11 mouse cellular contexts compared by ENCODE assay signal in the genomic region with DNA sequence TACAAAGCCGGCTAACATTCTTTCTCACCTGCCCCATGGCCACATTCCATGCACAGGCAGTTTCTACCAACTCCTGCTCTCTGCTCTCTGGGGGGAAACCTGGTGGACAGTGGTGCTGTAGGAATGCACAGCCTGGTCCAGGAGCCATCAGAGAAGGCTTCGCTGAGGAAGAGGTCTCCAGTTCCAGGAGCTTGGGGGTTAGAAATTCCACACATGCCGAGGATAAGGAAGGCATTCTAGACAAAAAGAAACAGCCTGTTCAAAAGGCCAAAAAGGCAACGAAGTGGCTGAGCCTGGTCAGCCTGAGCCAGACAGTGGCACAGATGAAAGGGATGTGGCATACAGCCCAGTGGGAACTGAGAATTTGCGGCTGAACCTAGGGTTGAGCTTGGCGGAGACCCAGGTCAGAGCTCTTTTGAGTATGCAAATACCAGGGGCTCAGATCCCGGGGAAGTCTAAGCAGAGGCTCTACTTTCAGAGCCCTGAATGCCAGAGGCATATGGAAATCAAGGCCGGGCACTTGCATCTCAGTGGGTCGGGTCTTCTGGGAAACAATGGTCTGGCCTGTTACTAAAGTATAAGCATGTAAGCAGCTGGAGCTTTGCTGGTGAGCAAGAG. TPM values are rescaled to one million over a fixed set of nuclear protein-coding genes. Genes with fewer than 3 reads are reported as not detected.
A peak's percentile ranks its signal among the peaks of the same experiment; 100 is the strongest.
DNase-seq lines count a peak whose midpoint lies in the region; ATAC-seq and TF ChIP-seq lines count a peak whose summit lies in the region.
"Had no signal": no experiment of that assay in that cellular context is flagged by ENCODE, and none has a peak within 500 bp of the region (broad histone marks: within the 10 kb centered on the region; RNA-seq: fewer than 3 reads in every experiment).

No protein-coding gene starts in this region.

- no peak for TF ChIP-seq CTCF in gastrocnemius, adult 2 months (IDR thresholded peaks at IDR 0.05)
- no peak for TF ChIP-seq CTCF in thymus, adult 2 months (IDR thresholded peaks at IDR 0.05; ENCODE audit: borderline replicate concordance, control insufficient read depth, extremely low read depth, insufficient read depth, low read length, poor library complexity)

- intact Hi-C loops in gastrocnemius, postnatal 14 days (cut with DNase I; ENCODE audit: low total_unique reads), result loop anchor here (10.0 kb wide), 1 partner anchor 445 kb away; no protein-coding TSS in a partner anchor
- intact Hi-C loops in gastrocnemius, adult 2 months (cut with DNase I), result loop anchor here (10.0 kb wide), 1 partner anchor 225 kb away; the partner anchor contains the start of gene Mylk2
- intact Hi-C loops in heart, postnatal 10 days (cut with DNase I), result no loop called here

- no peak overlapping the region for H3K4me3 ChIP-seq in gastrocnemius, adult 2 months
- H3K4me3 ChIP-seq in midbrain, embryonic 11.5 days (ENCODE audit: low read depth, low read length), result no peak overlapping the region
- no peak overlapping the region for H3K4me3 ChIP-seq in thymus, adult 2 months (ENCODE audit: control insufficient read depth, insufficient read depth, low read length)
- H3K4me3 ChIP-seq: limb, embryonic 13.5 days; stomach, embryonic 15.5 days had no signal

- peak; percentile 14 for DNase-seq in gastrocnemius, postnatal 14 days
- DNase-seq in gastrocnemius, adult 2 months, result no peak
- DNase-seq in urinary bladder, postnatal 14 days (ENCODE audit: low spot score), result peak; percentile 13
- no peak for DNase-seq in urinary bladder, postnatal 10 days (ENCODE audit: low spot score)
- peak; percentile 61 to 79 for DNase-seq in heart, postnatal 10 days
- DNase-seq in midbrain, embryonic 11.5 days (ENCODE audit: low spot score, missing footprints), result peak; percentile 88
- DNase-seq in thymus, adult 2 months, result no peak
- DNase-seq in cerebellum, adult 9-11 months, result no peak

- no peak for TF ChIP-seq POLR2A in thymus, adult 2 months (IDR thresholded peaks at IDR 0.05; ENCODE audit: control insufficient read depth, extremely low read depth, insufficient read depth, low read length, poor library complexity)

- 9% methylated on average over 9 of the region's 9 CpGs for WGBS in midbrain, embryonic 11.5 days
- WGBS in thymus, adult 2 months, result 61% methylated on average over 9 of the region's 9 CpGs

- H3K4me1 ChIP-seq in midbrain, embryonic 11.5 days (ENCODE audit: control insufficient read depth, insufficient read depth, low read length), result peaks cover 6% of the 10 kb centered on the region; the same call in 1 of the 2 replicates
- H3K4me1 ChIP-seq in thymus, adult 2 months (replicated peaks; ENCODE audit: control insufficient read depth, insufficient read depth, low read length), result no peaks in the 10 kb centered on the region
- H3K4me1 ChIP-seq: limb, embryonic 13.5 days; stomach, embryonic 15.5 days had no signal

- H3K9me3 ChIP-seq in midbrain, embryonic 11.5 days (ENCODE audit: control insufficient read depth, low read length), result no peaks in the 10 kb centered on the region
- H3K9me3 ChIP-seq: G1E; limb, embryonic 13.5 days; stomach, embryonic 15.5 days had no signal

- H3K9ac ChIP-seq in midbrain, embryonic 11.5 days (ENCODE audit: low read length), result no peak overlapping the region
- H3K9ac ChIP-seq: limb, embryonic 13.5 days; stomach, embryonic 15.5 days had no signal

- H3K36me3 ChIP-seq in midbrain, embryonic 11.5 days (ENCODE audit: control insufficient read depth, insufficient read depth, low read length), result no peaks in the 10 kb centered on the region
- no peaks in the 10 kb centered on the region for H3K36me3 ChIP-seq in thymus, adult 2 months (ENCODE audit: control insufficient read depth, insufficient read depth, low read length)
- H3K36me3 ChIP-seq: G1E; limb, embryonic 13.5 days; stomach, embryonic 15.5 days had no signal

- no peak overlapping the region for H3K4me2 ChIP-seq in midbrain, embryonic 11.5 days
- H3K4me2 ChIP-seq: limb, embryonic 13.5 days; stomach, embryonic 15.5 days had no signal

- ATAC-seq in midbrain, embryonic 11.5 days (ENCODE audit: low FRiP score), result peak; percentile 66; the same call in 1 of the 2 replicates

- no peak overlapping the region for H3K27ac ChIP-seq in gastrocnemius, adult 2 months
- no peak overlapping the region for H3K27ac ChIP-seq in midbrain, embryonic 11.5 days (ENCODE audit: low read depth, low read length)
- no peak overlapping the region for H3K27ac ChIP-seq in thymus, adult 2 months (ENCODE audit: control insufficient read depth, insufficient read depth, low read length)
- H3K27ac ChIP-seq: limb, embryonic 13.5 days; stomach, embryonic 15.5 days had no signal

- no peaks in the 10 kb centered on the region for H3K27me3 ChIP-seq in midbrain, embryonic 11.5 days (ENCODE audit: control insufficient read depth, insufficient read depth, low read length)
- no peaks in the 10 kb centered on the region for H3K27me3 ChIP-seq in thymus, adult 2 months (ENCODE audit: control insufficient read depth, insufficient read depth, low read length)
- H3K27me3 ChIP-seq: stomach, embryonic 15.5 days had no signal

RNA-seq across cellular contexts. Expression of gene Tm9sf4, which starts 21.0 kb away (rescaled TPM):
- 10 to 100 TPM; 38.2 to 41.7 TPM for total RNA-seq in gastrocnemius, postnatal 14 days (2021)
- total RNA-seq in gastrocnemius, adult 2 months (2021), result 10 to 100 TPM; 30.6 to 41.1 TPM
- total RNA-seq in heart, postnatal 10 days (2021), result 10 to 100 TPM; 66.4 to 69.6 TPM
- 80.9 and 85.9 TPM in 2 replicates for polyA plus RNA-seq in midbrain, embryonic 11.5 days (2014; fragmentation: Nextera tagmentation; extraction: Ambion mirVana)
- 42.5 and 43.9 TPM in 2 replicates for polyA plus RNA-seq in thymus, adult 2 months (2012; rRNA removed)

RNA-seq across cellular contexts. Expression of gene Hck, which starts 31.8 kb away (rescaled TPM):
- total RNA-seq in gastrocnemius, postnatal 14 days (2021), result under 1 TPM; 0.60 to 0.76 TPM
- under 1 TPM; 0.20 to 0.45 TPM for total RNA-seq in gastrocnemius, adult 2 months (2021)
- total RNA-seq in heart, postnatal 10 days (2021), result 1 to 10 TPM; 1.0 to 1.2 TPM
- polyA plus RNA-seq in midbrain, embryonic 11.5 days (2014; fragmentation: Nextera tagmentation; extraction: Ambion mirVana), result 2.4 and 2.5 TPM in 2 replicates
- polyA plus RNA-seq in thymus, adult 2 months (2012; rRNA removed), result 14.6 and 22.1 TPM in 2 replicates
- polyA plus RNA-seq: G1E had no signal

Comparison
In these comparisons a context has a peak if more than half of its experiments do, and no peak if none do; other contexts are left out.
1. DNase-seq: peak in gastrocnemius, postnatal 14 days (single experiment), urinary bladder, postnatal 14 days (single experiment), heart, postnatal 10 days (2 of 2) and midbrain, embryonic 11.5 days (single experiment); none in gastrocnemius, adult 2 months (single experiment), urinary bladder, postnatal 10 days (single experiment), thymus, adult 2 months (single experiment) and cerebellum, adult 9-11 months (single experiment).